Mouse (Mus musculus) c-Kit-positive CD71-negative TER-119-negative erythroid progenitor cells, embryonic 14.5 days (primary cell): Measurements from ENCODE around the gene Eya2.
"Not testable (repeated sequence)": the region's sequence is repeated elsewhere in the genome, so short reads cannot be mapped to it uniquely, and the experiment has no call there.

Source experiments
- DNase-seq: peaks from one replicate; pipeline ENCODE4 v3.0.0-alpha.2; 2013; ENCODE audit warnings: low read depth

Eya2 gene

DNA sequence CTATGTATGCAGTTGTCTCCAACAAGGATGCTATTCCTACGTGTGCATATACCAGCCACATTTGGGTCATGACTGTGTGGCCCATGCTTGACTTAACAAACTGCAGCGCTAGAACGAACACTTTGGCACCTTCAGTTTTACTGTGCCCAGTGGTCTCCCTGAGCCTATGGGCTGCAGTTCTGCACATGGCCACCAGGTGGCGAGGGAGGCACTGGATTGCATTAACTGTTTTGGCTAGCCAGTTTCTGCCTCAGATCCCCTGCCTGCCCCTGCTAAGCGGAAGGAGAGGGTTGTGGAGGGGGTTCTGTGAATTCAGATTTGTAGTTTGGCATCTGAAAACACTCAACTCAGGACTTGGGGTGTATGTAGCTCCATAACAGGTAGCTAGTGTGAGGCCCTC lies 187.5 kb downstream of the Eya2 start:
- DNase-seq, result peak; percentile 74

GRCm38 (mm10) chr2:165785312-165786036 lies 190.6 kb downstream of the Eya2 start:
- DNase-seq, result no peak

GRCm38 (mm10) chr2:165786467-165786866 lies 191.6 kb downstream of the Eya2 start:
- no peak for DNase-seq

DNA sequence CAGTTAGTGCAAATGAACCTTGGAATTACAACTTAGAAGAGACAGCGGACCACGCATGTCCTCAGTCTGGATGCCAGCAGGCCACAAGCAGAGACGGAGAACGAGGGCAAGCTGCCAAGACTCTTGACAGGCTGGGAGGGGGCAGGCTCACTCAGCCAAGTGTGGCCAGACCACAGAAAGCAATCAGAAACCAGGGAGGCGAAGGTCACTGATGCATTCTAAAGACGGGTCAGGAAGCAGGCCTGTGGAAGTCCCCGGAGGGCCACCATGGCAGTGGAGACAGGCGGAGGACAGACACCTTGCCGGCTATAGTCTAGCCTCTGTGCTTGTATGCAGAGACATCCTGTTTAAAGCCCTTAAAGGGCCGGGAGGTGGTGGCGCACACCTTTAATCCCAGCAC lies 193.2 kb downstream of the Eya2 start:
- no peak for DNase-seq

DNA sequence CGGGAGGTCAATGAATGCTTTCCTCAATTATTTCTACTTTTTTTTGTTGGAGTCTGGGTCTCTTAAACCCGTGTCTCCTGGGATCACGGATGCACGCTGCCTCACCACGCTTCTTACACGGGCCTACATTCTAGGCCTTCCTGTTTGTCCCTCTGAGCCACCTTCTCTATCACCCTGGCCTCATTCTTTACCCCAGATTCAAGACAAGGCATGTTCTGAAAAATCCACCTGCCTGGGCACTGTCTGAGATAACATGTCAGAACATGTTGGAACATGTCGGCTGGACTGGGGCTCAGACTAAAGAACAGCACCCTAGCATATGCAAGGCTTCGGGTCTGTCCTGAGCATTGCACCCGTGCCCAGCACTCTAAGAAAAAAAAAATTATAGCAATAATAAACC lies 194.0 kb downstream of the Eya2 start:
- DNase-seq, result no peak

DNA sequence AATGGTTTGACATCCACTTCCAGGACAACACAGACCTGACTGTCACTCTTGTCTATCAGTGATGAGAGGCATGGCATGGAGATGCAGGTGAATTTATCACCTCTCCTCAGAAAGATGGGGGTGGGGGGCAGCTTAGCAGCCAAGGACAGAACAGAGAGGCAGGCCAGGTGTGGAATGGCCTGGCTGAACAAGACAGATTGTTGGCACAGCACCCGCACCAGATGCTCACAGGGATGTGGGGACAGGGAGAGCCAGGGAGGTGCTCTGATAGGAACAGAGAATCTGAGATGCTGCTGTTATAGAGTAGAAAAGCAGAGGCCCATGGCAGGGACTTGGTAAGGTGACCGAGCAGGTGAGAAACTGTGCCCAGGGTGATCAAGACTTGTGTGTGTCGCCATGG lies 194.8 kb downstream of the Eya2 start:
- DNase-seq, result no peak

- DNase-seq, result no peak
Measured at GRCm38 (mm10) chr2:165791026-165791425, 196.2 kb downstream of the Eya2 start.

DNA sequence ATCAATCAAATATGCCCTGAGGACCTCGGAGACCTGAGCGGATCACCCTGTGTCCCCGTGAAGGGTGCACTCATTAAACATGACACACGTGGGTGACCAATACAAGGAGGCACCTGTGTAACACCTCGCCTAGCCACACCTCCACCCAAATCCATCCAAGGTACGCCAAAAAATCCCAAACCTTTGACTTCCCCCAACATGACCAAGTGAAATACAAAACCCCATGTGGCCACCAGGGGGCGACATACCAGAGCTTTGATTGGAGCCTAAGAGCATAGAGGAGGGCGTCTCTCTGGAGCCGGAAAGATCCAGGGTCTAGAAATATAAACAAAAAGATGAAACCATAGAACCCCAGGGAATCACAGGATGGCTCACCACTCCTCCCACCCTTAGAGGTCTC lies 196.8 kb downstream of the Eya2 start:
- DNase-seq, result peak; percentile 64

DNA sequence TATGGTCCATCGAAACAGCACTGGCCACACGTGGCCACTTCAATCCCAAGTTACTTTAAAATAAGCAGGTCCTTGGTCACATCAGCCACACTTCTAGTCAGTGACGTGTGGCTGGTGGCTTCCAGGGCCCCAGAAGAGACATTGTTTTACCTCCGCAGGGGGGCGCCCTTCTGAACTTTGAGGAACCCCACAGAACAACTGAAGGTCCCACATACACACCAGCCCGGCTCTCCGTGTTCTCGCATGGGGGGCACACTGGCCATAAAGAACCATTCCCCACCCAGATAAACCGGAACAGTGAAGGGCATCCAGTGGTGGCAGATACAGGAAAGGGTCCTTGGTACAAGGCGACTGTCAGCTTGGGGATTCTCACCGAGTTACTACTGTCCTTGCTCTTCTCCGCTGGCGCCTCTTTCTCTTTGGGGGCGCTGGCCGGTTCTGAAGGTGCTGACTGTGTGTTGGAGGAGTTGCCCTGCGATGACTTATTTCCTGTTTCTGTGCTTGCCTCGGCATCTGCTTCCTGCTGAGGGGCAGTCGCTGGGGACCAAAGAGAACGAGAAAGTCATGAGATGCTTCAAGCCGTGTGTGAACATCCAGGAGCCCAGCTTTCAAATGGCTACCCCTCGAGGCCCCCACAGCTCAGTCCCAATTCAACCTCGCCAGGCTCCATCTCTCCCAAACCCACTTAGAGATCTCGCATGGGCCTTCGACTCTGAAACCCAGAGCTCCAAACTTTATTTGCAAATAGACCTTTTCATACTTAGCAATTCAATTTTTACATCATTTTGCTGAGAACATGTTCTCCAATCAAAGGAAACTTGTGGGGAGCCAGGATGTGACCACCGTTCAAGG lies 197.8 kb downstream of the Eya2 start:
- peak; percentile 40 for DNase-seq

- peak; percentile 50 for DNase-seq
Measured at GRCm38 (mm10) chr2:165793283-165793638, 198.4 kb downstream of the Eya2 start.

DNA sequence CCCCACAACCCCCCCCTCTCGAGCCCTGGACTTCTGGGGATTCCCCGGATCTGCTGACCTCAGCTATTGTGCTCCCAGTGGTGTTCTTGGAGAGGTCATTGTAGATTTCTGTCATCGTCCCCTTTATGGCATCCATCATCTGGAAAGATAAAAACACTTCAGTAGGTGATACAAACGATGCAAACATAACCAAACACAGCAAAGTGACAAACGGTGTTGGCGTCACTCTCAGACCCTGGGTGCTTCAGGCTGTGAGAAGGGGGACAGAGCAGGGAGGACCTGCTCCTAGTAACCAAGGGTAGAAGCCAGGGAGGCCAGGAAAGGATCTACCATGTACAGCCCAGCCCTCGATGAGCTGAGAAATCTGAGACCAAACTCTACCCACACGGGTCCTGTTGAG lies 203.0 kb downstream of the Eya2 start:
- DNase-seq, result no peak

- DNase-seq, result not testable (repeated sequence)
Measured at GRCm38 (mm10) chr2:165800174-165800573, 205.3 kb downstream of the Eya2 start.

- no peak for DNase-seq
Measured at GRCm38 (mm10) chr2:165808179-165808975, 213.5 kb downstream of the Eya2 start.

DNA sequence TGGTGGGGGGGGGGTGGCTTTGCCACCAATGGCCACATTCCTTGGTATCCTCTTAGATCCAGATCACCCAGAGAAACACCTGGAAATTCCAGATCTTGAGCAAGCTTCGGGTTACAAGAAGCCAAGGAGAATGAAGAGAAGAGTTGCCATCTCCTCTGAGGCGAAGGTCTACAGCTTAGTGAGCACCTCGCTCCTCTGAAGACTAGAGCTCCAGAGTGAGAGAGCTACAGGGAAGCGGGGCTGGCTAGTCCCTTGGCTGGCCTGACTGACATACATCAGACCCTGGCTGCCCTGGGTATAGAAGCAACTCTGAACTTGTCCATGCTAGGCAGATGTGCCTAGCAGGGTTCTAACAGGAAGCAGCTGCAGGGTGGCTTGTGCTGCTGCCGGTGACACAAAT lies 214.3 kb downstream of the Eya2 start:
- no peak for DNase-seq

- no peak for DNase-seq
Measured at GRCm38 (mm10) chr2:165809901-165810477, 215.2 kb downstream of the Eya2 start.

DNA sequence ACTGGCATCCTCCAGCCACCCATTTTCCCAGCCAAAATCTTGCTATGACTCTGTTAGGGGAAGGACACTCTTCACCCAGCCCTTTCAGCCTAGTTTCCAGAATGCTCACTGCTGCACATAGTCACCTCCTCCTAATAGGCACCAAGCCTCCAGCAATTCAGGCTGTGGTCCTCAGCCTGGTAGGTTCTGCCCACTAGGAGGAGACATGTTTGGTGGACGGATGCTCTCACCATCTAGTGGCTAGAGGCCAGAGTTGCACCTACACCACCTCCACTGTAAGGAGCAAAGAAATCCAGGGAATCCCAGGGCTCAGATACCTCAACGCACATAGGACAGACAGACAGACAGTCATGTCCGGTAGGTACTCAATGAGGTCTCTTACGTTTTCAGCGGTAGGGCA lies 216.7 kb downstream of the Eya2 start:
- DNase-seq, result no peak

GRCm38 (mm10) chr2:165812889-165813288 lies 218.1 kb downstream of the Eya2 start:
- no peak for DNase-seq

- no peak for DNase-seq
Measured at GRCm38 (mm10) chr2:165815103-165815880, 220.5 kb downstream of the Eya2 start.

DNA sequence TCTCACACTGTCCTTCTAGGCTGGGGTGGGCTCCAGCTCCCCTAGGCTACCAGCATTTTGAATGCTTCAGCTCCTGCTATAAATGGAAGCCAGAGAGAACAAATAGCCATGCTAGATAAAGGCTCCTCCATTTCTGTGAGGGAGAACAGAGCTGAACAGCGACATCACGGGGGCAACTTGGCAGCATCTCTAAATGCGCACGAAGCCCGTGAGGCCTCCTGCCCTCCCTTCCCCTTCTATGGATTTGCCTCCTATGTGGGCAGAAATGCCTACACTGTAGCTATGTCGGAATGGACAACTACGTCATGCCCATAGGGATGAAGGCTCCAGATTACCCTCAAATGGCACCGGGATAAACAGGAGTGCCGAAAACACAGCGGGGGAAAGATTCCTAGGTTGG lies 222.6 kb downstream of the Eya2 start:
- no peak for DNase-seq

DNA sequence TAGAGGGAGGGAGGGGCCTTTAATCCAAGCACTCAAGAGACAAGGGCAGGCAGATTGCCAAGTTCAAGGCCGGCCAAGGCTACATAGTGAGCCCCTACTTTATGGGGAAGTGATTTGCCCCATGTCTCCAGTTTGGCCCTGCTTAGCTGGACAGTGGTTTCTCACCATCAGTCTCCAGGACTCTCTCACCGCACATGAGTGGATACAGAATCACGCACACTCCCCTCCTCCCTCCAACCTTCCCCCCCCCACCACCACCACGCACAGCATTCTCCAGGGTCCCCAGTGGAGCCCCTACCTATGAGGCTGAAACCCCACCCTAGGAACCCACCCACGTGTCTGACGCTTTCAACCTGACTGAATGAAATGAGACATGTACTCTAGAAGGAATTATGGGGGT lies 223.7 kb downstream of the Eya2 start:
- no peak for DNase-seq
